In the genomic region with DNA sequence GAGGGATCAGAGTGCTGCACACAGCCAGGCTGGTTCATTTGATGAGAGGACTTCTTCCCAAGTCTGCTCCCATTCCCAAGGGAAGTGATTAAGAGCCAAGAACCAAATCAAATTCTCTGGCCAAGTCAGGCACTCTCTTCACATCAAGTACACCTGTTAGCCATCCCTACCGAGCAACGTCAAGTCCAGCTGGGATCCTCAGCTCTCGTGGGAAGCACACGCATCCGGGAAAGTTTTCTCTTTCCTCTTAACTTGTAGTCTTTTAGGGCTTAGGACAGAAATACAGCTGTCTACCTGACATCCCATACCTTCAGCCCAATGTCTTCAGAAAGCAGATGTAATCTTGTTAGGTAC, we compare ENCODE assay signal across 21 mouse cellular contexts. TPM values are rescaled to one million over a fixed set of nuclear protein-coding genes. Genes with fewer than 3 reads are reported as not detected.
DNase-seq lines count a peak whose midpoint lies in the region; ATAC-seq and TF ChIP-seq lines count a peak whose summit lies in the region.
"Had no signal": no experiment of that assay in that cellular context is flagged by ENCODE, and none has a peak within 500 bp of the region (broad histone marks: within the 10 kb centered on the region; RNA-seq: fewer than 3 reads in every experiment).

No protein-coding gene starts in this region.

- peaks cover 6% of the 10 kb centered on the region; the same call in 1 of the 2 replicates for H3K27me3 ChIP-seq in embryonic facial prominence, embryonic 12.5 days
- H3K27me3 ChIP-seq in embryonic facial prominence, embryonic 10.5 days (replicated peaks; ENCODE audit: low read depth, poor library complexity, severe bottlenecking), result peaks cover 25% of the 10 kb centered on the region
- H3K27me3 ChIP-seq in hindbrain, embryonic 13.5 days, result no peaks in the 10 kb centered on the region
- H3K27me3 ChIP-seq in hindbrain, embryonic 11.5 days (ENCODE audit: control insufficient read depth, insufficient read depth, low read length), result no peaks in the 10 kb centered on the region
- no peaks in the 10 kb centered on the region for H3K27me3 ChIP-seq in hindbrain, embryonic 14.5 days (ENCODE audit: control insufficient read depth, insufficient read depth, low read length)
- no peaks in the 10 kb centered on the region for H3K27me3 ChIP-seq in midbrain, postnatal 0 days (ENCODE audit: insufficient read depth, low read length)

- H3K9me3 ChIP-seq in embryonic facial prominence, embryonic 12.5 days, result no peaks in the 10 kb centered on the region
- no peaks in the 10 kb centered on the region for H3K9me3 ChIP-seq in embryonic facial prominence, embryonic 10.5 days
- no peaks in the 10 kb centered on the region for H3K9me3 ChIP-seq in hindbrain, embryonic 13.5 days
- no peaks in the 10 kb centered on the region for H3K9me3 ChIP-seq in hindbrain, embryonic 11.5 days (ENCODE audit: control insufficient read depth, low read length)
- no peaks in the 10 kb centered on the region for H3K9me3 ChIP-seq in hindbrain, embryonic 14.5 days (ENCODE audit: control insufficient read depth, low read length)
- H3K9me3 ChIP-seq in midbrain, postnatal 0 days (ENCODE audit: low read length), result no peaks in the 10 kb centered on the region
- H3K9me3 ChIP-seq: forebrain, embryonic 13.5 days had no signal

- peaks cover 8% of the 10 kb centered on the region for H3K4me1 ChIP-seq in embryonic facial prominence, embryonic 12.5 days
- peaks cover 22% of the 10 kb centered on the region for H3K4me1 ChIP-seq in embryonic facial prominence, embryonic 10.5 days
- peaks cover 23% of the 10 kb centered on the region for H3K4me1 ChIP-seq in hindbrain, embryonic 13.5 days (replicated peaks)
- H3K4me1 ChIP-seq in hindbrain, embryonic 11.5 days (replicated peaks; ENCODE audit: control insufficient read depth, insufficient read depth, low read length), result peaks cover 2% of the 10 kb centered on the region; the same call in 1 of the 2 replicates
- H3K4me1 ChIP-seq in hindbrain, embryonic 14.5 days (replicated peaks; ENCODE audit: control insufficient read depth, insufficient read depth, low read length), result peaks cover 15% of the 10 kb centered on the region
- H3K4me1 ChIP-seq in midbrain, postnatal 0 days (ENCODE audit: insufficient read depth, low read length), result peaks cover 8% of the 10 kb centered on the region; the same call in 1 of the 2 replicates

- H3K9ac ChIP-seq in embryonic facial prominence, embryonic 12.5 days, result no peak overlapping the region
- H3K9ac ChIP-seq in hindbrain, embryonic 13.5 days, result no peak overlapping the region
- no peak overlapping the region for H3K9ac ChIP-seq in hindbrain, embryonic 11.5 days (ENCODE audit: low read depth, low read length)
- no peak overlapping the region for H3K9ac ChIP-seq in hindbrain, embryonic 14.5 days
- no peak overlapping the region for H3K9ac ChIP-seq in midbrain, postnatal 0 days (replicated peaks; ENCODE audit: low read length, poor library complexity, severe bottlenecking)
- H3K9ac ChIP-seq: forebrain, embryonic 13.5 days; lung, embryonic 14.5 days had no signal

- no peak for TF ChIP-seq CTCF in midbrain, postnatal 0 days (IDR thresholded peaks at IDR 0.05)

- H3K4me2 ChIP-seq in embryonic facial prominence, embryonic 12.5 days (replicated peaks), result peak overlapping the region; percentile 27; the same call in 1 of the 2 replicates
- H3K4me2 ChIP-seq in hindbrain, embryonic 13.5 days, result peak overlapping the region; percentile 40; the same call in 1 of the 2 replicates
- no peak overlapping the region for H3K4me2 ChIP-seq in hindbrain, embryonic 11.5 days (replicated peaks; ENCODE audit: low read depth, low read length)
- peak overlapping the region; percentile 41 for H3K4me2 ChIP-seq in hindbrain, embryonic 14.5 days (replicated peaks)
- 0 out of 2 replicates have a peak overlapping the region, but pooled peaks have one; percentile 42 for H3K4me2 ChIP-seq in midbrain, postnatal 0 days (ENCODE audit: low read depth, low read length, poor library complexity, severe bottlenecking)
- H3K4me2 ChIP-seq: lung, embryonic 14.5 days had no signal

- ATAC-seq in embryonic facial prominence, embryonic 12.5 days (ENCODE audit: insufficient number of reproducible peaks, insufficient read depth, low FRiP score, low TSS enrichment), result no peak
- ATAC-seq in hindbrain, embryonic 13.5 days (ENCODE audit: low FRiP score), result no peak; the same call in 1 of the 2 replicates
- ATAC-seq in hindbrain, embryonic 11.5 days (ENCODE audit: low FRiP score), result no peak
- ATAC-seq in hindbrain, embryonic 14.5 days (ENCODE audit: low FRiP score), result no peak
- ATAC-seq in midbrain, postnatal 0 days (ENCODE audit: low FRiP score), result no peak
- ATAC-seq: forebrain, embryonic 13.5 days; inflammation-experienced regulatory T-cells, adult 6 months had no signal

- H3K36me3 ChIP-seq in embryonic facial prominence, embryonic 12.5 days, result no peaks in the 10 kb centered on the region
- H3K36me3 ChIP-seq in embryonic facial prominence, embryonic 10.5 days (replicated peaks), result no peaks in the 10 kb centered on the region
- H3K36me3 ChIP-seq in hindbrain, embryonic 13.5 days, result no peaks in the 10 kb centered on the region
- H3K36me3 ChIP-seq in hindbrain, embryonic 11.5 days (ENCODE audit: control insufficient read depth, insufficient read depth, low read length), result no peaks in the 10 kb centered on the region
- H3K36me3 ChIP-seq in hindbrain, embryonic 14.5 days (replicated peaks; ENCODE audit: control insufficient read depth, insufficient read depth), result no peaks in the 10 kb centered on the region
- H3K36me3 ChIP-seq in midbrain, postnatal 0 days (ENCODE audit: insufficient read depth, low read length), result no peaks in the 10 kb centered on the region

- no peak overlapping the region for H3K27ac ChIP-seq in embryonic facial prominence, embryonic 12.5 days
- H3K27ac ChIP-seq in embryonic facial prominence, embryonic 10.5 days (replicated peaks), result no peak overlapping the region
- H3K27ac ChIP-seq in hindbrain, embryonic 13.5 days, result no peak overlapping the region
- no peak overlapping the region for H3K27ac ChIP-seq in hindbrain, embryonic 11.5 days (ENCODE audit: low read depth, low read length)
- H3K27ac ChIP-seq in hindbrain, embryonic 14.5 days, result no peak overlapping the region
- no peak overlapping the region for H3K27ac ChIP-seq in midbrain, postnatal 0 days (ENCODE audit: low read depth, low read length)
- H3K27ac ChIP-seq: forebrain, embryonic 13.5 days; gastrocnemius, adult 2 months; macrophage had no signal

- DNase-seq in embryonic facial prominence, embryonic 10.5 days (ENCODE audit: low spot score), result no peak
- no peak for DNase-seq in hindbrain, embryonic 11.5 days (ENCODE audit: low spot score)
- DNase-seq in hindbrain, embryonic 14.5 days (ENCODE audit: low spot score), result no peak
- DNase-seq in midbrain, postnatal 0 days (ENCODE audit: low spot score), result no peak
- no peak for DNase-seq in ovary, adult 18-20 months (ENCODE audit: low spot score)
- no peak for DNase-seq in lung, postnatal 14 days
- DNase-seq: gastrocnemius, adult 2 months; kidney, adult 9 months; lung, embryonic 14.5 days; thymus, postnatal 4 days had no signal

- no peak overlapping the region for H3K4me3 ChIP-seq in embryonic facial prominence, embryonic 12.5 days
- no peak overlapping the region for H3K4me3 ChIP-seq in embryonic facial prominence, embryonic 10.5 days
- H3K4me3 ChIP-seq in hindbrain, embryonic 13.5 days, result no peak overlapping the region
- H3K4me3 ChIP-seq in hindbrain, embryonic 11.5 days (ENCODE audit: low read depth, low read length), result no peak overlapping the region
- H3K4me3 ChIP-seq in hindbrain, embryonic 14.5 days (replicated peaks; ENCODE audit: low read length), result no peak overlapping the region
- no peak overlapping the region for H3K4me3 ChIP-seq in midbrain, postnatal 0 days (ENCODE audit: low read depth, low read length)
- H3K4me3 ChIP-seq: forebrain, embryonic 13.5 days had no signal

- 28% methylated on average over 5 of the region's 5 CpGs for WGBS in embryonic facial prominence, embryonic 12.5 days
- 26% methylated on average over 5 of the region's 5 CpGs for WGBS in embryonic facial prominence, embryonic 10.5 days
- WGBS in hindbrain, embryonic 13.5 days, result 45% methylated on average over 5 of the region's 5 CpGs
- WGBS in hindbrain, embryonic 11.5 days, result 40% methylated on average over 5 of the region's 5 CpGs
- WGBS in hindbrain, embryonic 14.5 days, result 38% methylated on average over 5 of the region's 5 CpGs
- 50% methylated on average over 5 of the region's 5 CpGs for WGBS in midbrain, postnatal 0 days

RNA-seq across cellular contexts. Expression of a gene that starts 38.1 kb away (rescaled TPM):
- polyA plus RNA-seq in embryonic facial prominence, embryonic 12.5 days (2016; fragmentation: Nextera tagmentation; extraction: Ambion mirVana), result 0.13 and 0.23 TPM in 2 replicates
- polyA plus RNA-seq in embryonic facial prominence, embryonic 10.5 days (2016; fragmentation: Nextera tagmentation; extraction: Ambion mirVana), result 0.20 TPM in 2 replicates
- 0.26 and 0.38 TPM in 2 replicates for polyA plus RNA-seq in hindbrain, embryonic 13.5 days (2015; fragmentation: Nextera tagmentation; extraction: Ambion mirVana)
- polyA plus RNA-seq in hindbrain, embryonic 11.5 days (2014; fragmentation: Nextera tagmentation; extraction: Ambion mirVana), result 0.22 TPM in 1 of 2 replicates, not detected in the other
- polyA plus RNA-seq in hindbrain, embryonic 14.5 days (2014; fragmentation: Nextera tagmentation; extraction: Ambion mirVana), result 0.11 and 0.16 TPM in 2 replicates
- not detected in 2 replicates for total RNA-seq in midbrain, postnatal 0 days (2014; rRNA removed)
- 0.22 TPM in 1 of 2 replicates, not detected in the other for polyA plus RNA-seq in midbrain, postnatal 0 days (2015; fragmentation: Nextera tagmentation; extraction: Ambion mirVana)
- polyA plus RNA-seq: adrenal gland, adult 2 months had no signal

RNA-seq across cellular contexts. Expression of a gene that starts 53.9 kb away (rescaled TPM):
- 34.9 and 36.9 TPM in 2 replicates for polyA plus RNA-seq in embryonic facial prominence, embryonic 12.5 days (2016; fragmentation: Nextera tagmentation; extraction: Ambion mirVana)
- 12.5 and 12.9 TPM in 2 replicates for polyA plus RNA-seq in embryonic facial prominence, embryonic 10.5 days (2016; fragmentation: Nextera tagmentation; extraction: Ambion mirVana)
- polyA plus RNA-seq in hindbrain, embryonic 13.5 days (2015; fragmentation: Nextera tagmentation; extraction: Ambion mirVana), result 7.3 and 8.7 TPM in 2 replicates
- 12.4 and 13.3 TPM in 2 replicates for polyA plus RNA-seq in hindbrain, embryonic 11.5 days (2014; fragmentation: Nextera tagmentation; extraction: Ambion mirVana)
- 12.0 and 12.4 TPM in 2 replicates for polyA plus RNA-seq in hindbrain, embryonic 14.5 days (2014; fragmentation: Nextera tagmentation; extraction: Ambion mirVana)
- 7.5 and 9.0 TPM in 2 replicates for total RNA-seq in midbrain, postnatal 0 days (2014; rRNA removed)
- polyA plus RNA-seq in midbrain, postnatal 0 days (2015; fragmentation: Nextera tagmentation; extraction: Ambion mirVana), result 7.0 and 8.9 TPM in 2 replicates
- total RNA-seq: granulocyte monocyte progenitor cell, adult 5-6 weeks had no signal

RNA-seq across cellular contexts. Expression of a gene that starts 55.2 kb away (rescaled TPM):
- not detected in 2 replicates for polyA plus RNA-seq in embryonic facial prominence, embryonic 12.5 days (2016; fragmentation: Nextera tagmentation; extraction: Ambion mirVana)
- not detected in 2 replicates for polyA plus RNA-seq in embryonic facial prominence, embryonic 10.5 days (2016; fragmentation: Nextera tagmentation; extraction: Ambion mirVana)
- polyA plus RNA-seq in hindbrain, embryonic 13.5 days (2015; fragmentation: Nextera tagmentation; extraction: Ambion mirVana), result not detected in 2 replicates
- polyA plus RNA-seq in hindbrain, embryonic 11.5 days (2014; fragmentation: Nextera tagmentation; extraction: Ambion mirVana), result not detected in 2 replicates
- not detected in 2 replicates for polyA plus RNA-seq in hindbrain, embryonic 14.5 days (2014; fragmentation: Nextera tagmentation; extraction: Ambion mirVana)
- total RNA-seq in midbrain, postnatal 0 days (2014; rRNA removed), result not detected in 2 replicates
- not detected in 2 replicates for polyA plus RNA-seq in midbrain, postnatal 0 days (2015; fragmentation: Nextera tagmentation; extraction: Ambion mirVana)
- total RNA-seq: adrenal gland, adult 2 months; gastrocnemius, adult 2 months; granulocyte monocyte progenitor cell, adult 5-6 weeks; layer of hippocampus, postnatal 25 days; left cerebral cortex, postnatal 14 days had no signal
- polyA plus RNA-seq: adrenal gland, adult 2 months; forebrain, embryonic 13.5 days; heart, embryonic 16.5 days; inflammation-experienced regulatory T-cells, adult 6 months; liver, embryonic 11.5 days; lung, embryonic 14.5 days; macrophage had no signal
